Mouse (Mus musculus) hindbrain, embryonic 12.5 days (tissue): ENCODE measurements around the gene Ttc5. TPM values are rescaled to one million over a fixed set of nuclear protein-coding genes. Genes with fewer than 3 reads are reported as not detected.
"Not testable (repeated sequence)": the region's sequence is repeated elsewhere in the genome, so short reads cannot be mapped to it uniquely, and the experiment has no call there.

Source experiments
- ATAC-seq: fragments of 200-750 bp; cut with Nextera tagmentation; 2 replicates; pipeline ENCODE4 v1.8.0; 2017; ENCODE audit warnings: moderate TSS enrichment; ENCODE audit not compliant: low FRiP score
- H3K27ac ChIP-seq: fragments of 300-500 bp; sonication (generic); 2 replicates; pipeline ENCODE4 v1.5.1; 2016; ENCODE audit warnings: mild to moderate bottlenecking
- H3K27me3 ChIP-seq: fragments of 300-500 bp; sonication (generic); 2 replicates; pipeline ENCODE4 v1.6.1; 2016; ENCODE audit warnings: mild to moderate bottlenecking
- H3K36me3 ChIP-seq: fragments of 300-500 bp; sonication (generic); 2 replicates; pipeline ENCODE4 v1.6.1; 2016; ENCODE audit warnings: mild to moderate bottlenecking
- H3K4me1 ChIP-seq: fragments of 300-500 bp; sonication (generic); 2 replicates; pipeline ENCODE4 v1.6.1; 2016
- H3K4me2 ChIP-seq: fragments of 300-500 bp; sonication (generic); replicated peaks from 2 replicates; pipeline ENCODE4 v1.6.1; 2016; ENCODE audit warnings: mild to moderate bottlenecking
- H3K4me3 ChIP-seq: fragments of 300-500 bp; sonication (generic); 2 replicates; pipeline ENCODE4 v1.5.1; 2016; ENCODE audit warnings: mild to moderate bottlenecking
- H3K9ac ChIP-seq: fragments of 300-500 bp; sonication (generic); 2 replicates; pipeline ENCODE4 v1.6.1; 2016; ENCODE audit warnings: mild to moderate bottlenecking, moderate library complexity
- H3K9me3 ChIP-seq: fragments of 300-500 bp; sonication (generic); replicated peaks from 2 replicates; pipeline ENCODE4 v1.6.1; 2016; ENCODE audit warnings: mild to moderate bottlenecking
- WGBS: fragments of 180-500 bp; shearing (Covaris S2); methylation state at CpG from one replicate; pipeline ENCODE4 v1.1.7; 2016; 5-methylcytosine and 5-hydroxymethylcytosine counted together
- polyA plus RNA-seq: library from polyadenylated mRNA; unstranded; fragments of >200 nt; fragmentation: Nextera tagmentation; extraction: Ambion mirVana; gene quantifications from 2 replicates; pipeline ENCODE4 v1.2.1, GENCODE M21; 2016

Ttc5 gene
- polyA plus RNA-seq, 1 experiment from 2014 or later: 105 TPM

- Histone ChIP-seq H3K4me2 (no peak overlapping the region), H3K27me3 (no peaks in the 10 kb centered on the region), H3K4me1 (no peaks in the 10 kb centered on the region), H3K27ac (no peak overlapping the region), H3K4me3 (no peak overlapping the region), H3K36me3 (peaks cover 4% of the 10 kb centered on the region; the same call in 1 of the 2 replicates), H3K9me3 (no peaks in the 10 kb centered on the region), H3K9ac (no peak overlapping the region)
- no peak for ATAC-seq
- 79% methylated on average over 5 of the region's 5 CpGs for WGBS
These were observed 26.8 kb downstream of the Ttc5 start for GRCm38 (mm10) chr14:50758416-50759085.

- Histone ChIP-seq H3K27me3 (no peaks in the 10 kb centered on the region), H3K4me3 (no peak within 1 kb of the TSS), H3K9me3 (no peaks in the 10 kb centered on the region), H3K27ac (no peak within 1 kb of the TSS), H3K36me3 (no peaks in the 10 kb centered on the region), H3K4me1 (no peaks in the 10 kb centered on the region), H3K9ac (no peak within 1 kb of the TSS), H3K4me2 (no peak within 1 kb of the TSS)
- ATAC-seq: no peak
These were observed 40.3 kb downstream of the Ttc5 start, which contains the start of gene Olfr749 for GRCm38 (mm10) chr14:50744994-50745393. TSS of gene Olfr749 (minus strand) at chr14:50745094.

GRCm38 (mm10) chr14:50741584-50741983 is 43.7 kb downstream of the Ttc5 start:
- no peaks in the 10 kb centered on the region for H3K27me3 ChIP-seq
- H3K4me1 ChIP-seq: no peaks in the 10 kb centered on the region
- no peaks in the 10 kb centered on the region for H3K36me3 ChIP-seq
- H3K27ac ChIP-seq: no peak overlapping the region
- H3K4me3 ChIP-seq: no peak overlapping the region
- H3K9ac ChIP-seq: no peak overlapping the region
- 70% methylated on average over 2 of the region's 2 CpGs for WGBS
- no peak overlapping the region for H3K4me2 ChIP-seq
- no peaks in the 10 kb centered on the region for H3K9me3 ChIP-seq
- no peak for ATAC-seq

GRCm38 (mm10) chr14:50740334-50740733 is 45.0 kb downstream of the Ttc5 start:
- ATAC-seq: no peak
- H3K4me1 ChIP-seq: no peaks in the 10 kb centered on the region
- no peaks in the 10 kb centered on the region for H3K9me3 ChIP-seq
- H3K4me2 ChIP-seq: no peak overlapping the region
- H3K4me3 ChIP-seq: no peak overlapping the region
- H3K27ac ChIP-seq: no peak overlapping the region
- H3K9ac ChIP-seq: no peak overlapping the region
- WGBS: 76% methylated on average over 2 of the region's 2 CpGs
- H3K36me3 ChIP-seq: no peaks in the 10 kb centered on the region
- H3K27me3 ChIP-seq: no peaks in the 10 kb centered on the region

- not testable (repeated sequence) for H3K4me2 ChIP-seq, H3K9ac ChIP-seq, H3K27me3 ChIP-seq, H3K36me3 ChIP-seq, H3K4me3 ChIP-seq, H3K4me1 ChIP-seq, H3K9me3 ChIP-seq, H3K27ac ChIP-seq, ATAC-seq
- 85% methylated on average over 3 of the region's 4 CpGs for WGBS
These were observed 62.9 kb downstream of the Ttc5 start for GRCm38 (mm10) chr14:50722371-50722770.

- H3K36me3 ChIP-seq, ATAC-seq, H3K4me2 ChIP-seq, H3K9me3 ChIP-seq, H3K4me1 ChIP-seq, H3K27ac ChIP-seq, H3K4me3 ChIP-seq, H3K27me3 ChIP-seq, H3K9ac ChIP-seq: not testable (repeated sequence)
- 92% methylated on average over 15 of the region's 15 CpGs for WGBS
These were observed 65.4 kb downstream of the Ttc5 start for GRCm38 (mm10) chr14:50719875-50720274.

Other genes starting within 250 kb of the Ttc5 start
- gene Olfr744, start 170.6 kb downstream of the Ttc5 start, polyA plus RNA-seq: not detected in 2 replicates
- gene Olfr745, start 146.1 kb downstream of the Ttc5 start, polyA plus RNA-seq: not detected in 2 replicates
- not detected in 2 replicates for gene Olfr746, start 138.4 kb downstream of the Ttc5 start, polyA plus RNA-seq
- not detected in 2 replicates for gene Olfr747, start 92.3 kb downstream of the Ttc5 start, polyA plus RNA-seq
- gene Olfr748, start 78.1 kb downstream of the Ttc5 start, polyA plus RNA-seq: not detected in 2 replicates
- not detected in 2 replicates for gene Olfr749, start 40.4 kb downstream of the Ttc5 start, polyA plus RNA-seq
- gene Ccnb1ip1, start 22.2 kb upstream of the Ttc5 start, polyA plus RNA-seq: 0.46 TPM in 1 of 2 replicates, not detected in the other
- gene Parp2, start 22.3 kb upstream of the Ttc5 start, polyA plus RNA-seq: 50.8 and 50.9 TPM in 2 replicates
- 6.3 and 6.7 TPM in 2 replicates for gene Tep1, start 85.0 kb upstream of the Ttc5 start, polyA plus RNA-seq
- gene Klhl33, start 112.0 kb upstream of the Ttc5 start, polyA plus RNA-seq: 0.39 and 0.51 TPM in 2 replicates
- gene Osgep, start 139.4 kb upstream of the Ttc5 start, polyA plus RNA-seq: 108 and 122 TPM in 2 replicates
- gene Apex1, start 139.4 kb upstream of the Ttc5 start, polyA plus RNA-seq: 246 and 257 TPM in 2 replicates
- gene Pip4p1, start 145.3 kb upstream of the Ttc5 start, polyA plus RNA-seq: 71.8 and 79.8 TPM in 2 replicates
- 38.2 and 39.5 TPM in 2 replicates for gene Pnp, start 145.6 kb upstream of the Ttc5 start, polyA plus RNA-seq
- gene Gm49342, start 159.0 kb upstream of the Ttc5 start, polyA plus RNA-seq: not detected in 2 replicates
- 0.50 and 0.59 TPM in 2 replicates for gene Pnp2, start 170.5 kb upstream of the Ttc5 start, polyA plus RNA-seq
- gene Rnase10, start 222.2 kb upstream of the Ttc5 start, polyA plus RNA-seq: not detected in 2 replicates